Mouse (Mus musculus): ENCODE data around the gene Phf20.

- TF ChIP-seq CTCF (IDR thresholded peaks at IDR 0.05; ENCODE audit: borderline replicate concordance, extremely low read depth, insufficient read depth, insufficient read length) (no peak), POLR2A (IDR thresholded peaks at IDR 0.05; ENCODE audit: borderline replicate concordance, extremely low read depth, insufficient read depth, insufficient read length, poor library complexity, severe bottlenecking) (no peak)
Observed at GRCm38 (mm10) chr2:156285161-156285560, 88.9 kb downstream of the Phf20 start.

Measured in brain, embryonic 14.5 days (tissue).